In the genomic region with DNA sequence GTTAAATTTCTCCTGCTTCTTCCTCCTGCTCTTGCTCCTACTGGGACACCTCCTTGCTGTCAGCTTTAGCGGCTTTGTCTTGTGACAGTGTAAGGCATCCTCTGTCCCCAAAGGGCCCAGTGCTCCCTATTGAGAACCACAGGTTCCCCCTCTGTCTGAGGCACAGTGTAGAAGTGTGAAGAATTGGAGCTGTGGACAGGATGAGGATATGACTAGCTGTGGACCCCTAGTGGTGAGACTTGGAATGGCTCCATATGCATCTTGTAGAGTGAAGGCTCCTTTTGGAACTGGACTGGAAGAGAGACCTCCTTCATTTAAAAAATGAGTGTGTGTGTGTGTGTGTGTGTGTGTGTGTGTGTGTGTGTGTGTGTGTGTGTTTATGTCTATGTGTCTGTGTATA, we compare ENCODE assay signal across 8 mouse cellular contexts. TPM values are rescaled to one million over a fixed set of nuclear protein-coding genes. Genes with fewer than 3 reads are reported as not detected.
DNase-seq lines count a peak whose midpoint lies in the region; ATAC-seq and TF ChIP-seq lines count a peak whose summit lies in the region.

No protein-coding gene starts in this region.

- 13% methylated on average over 1 of the region's 1 CpGs for WGBS in kidney, embryonic 15.5 days
- WGBS in intestine, embryonic 16.5 days = 8% methylated on average over 1 of the region's 1 CpGs
- WGBS in midbrain, embryonic 12.5 days = 16% methylated on average over 1 of the region's 1 CpGs
- 11% methylated on average over 1 of the region's 1 CpGs for WGBS in spleen, adult 2 months

- H3K4me1 ChIP-seq in kidney, embryonic 15.5 days = peaks cover 4% of the 10 kb centered on the region; the same call in 1 of the 2 replicates
- no peaks in the 10 kb centered on the region for H3K4me1 ChIP-seq in intestine, embryonic 16.5 days (ENCODE audit: control insufficient read depth, insufficient read depth, low read length)
- H3K4me1 ChIP-seq in midbrain, embryonic 12.5 days = no peaks in the 10 kb centered on the region
- no peaks in the 10 kb centered on the region for H3K4me1 ChIP-seq in spleen, adult 2 months (ENCODE audit: control insufficient read depth, insufficient read depth, insufficient read length)

- H3K27ac ChIP-seq in kidney, embryonic 15.5 days = no peak overlapping the region
- H3K27ac ChIP-seq in intestine, embryonic 16.5 days (ENCODE audit: low read length) = no peak overlapping the region
- H3K27ac ChIP-seq in midbrain, embryonic 12.5 days (replicated peaks) = no peak overlapping the region
- H3K27ac ChIP-seq in spleen, adult 2 months (ENCODE audit: insufficient read depth, low read length) = no peak overlapping the region

- ATAC-seq in kidney, embryonic 15.5 days (replicated peaks; ENCODE audit: low FRiP score) = no peak
- peak; percentile 48; the same call in 1 of the 2 replicates for ATAC-seq in intestine, embryonic 16.5 days
- ATAC-seq in midbrain, embryonic 12.5 days (ENCODE audit: low FRiP score, low read depth) = peak; percentile 52; the same call in 1 of the 2 replicates

- H3K9me3 ChIP-seq in kidney, embryonic 15.5 days (replicated peaks) = no peaks in the 10 kb centered on the region
- H3K9me3 ChIP-seq in intestine, embryonic 16.5 days (ENCODE audit: control insufficient read depth, low read length) = no peaks in the 10 kb centered on the region
- 0 out of 2 replicates have a peak, but pooled peaks cover 4% of the 10 kb centered on the region for H3K9me3 ChIP-seq in midbrain, embryonic 12.5 days

- H3K4me2 ChIP-seq in kidney, embryonic 15.5 days = no peak overlapping the region
- H3K4me2 ChIP-seq in intestine, embryonic 16.5 days (ENCODE audit: low read depth, low read length) = no peak overlapping the region
- no peak overlapping the region for H3K4me2 ChIP-seq in midbrain, embryonic 12.5 days (replicated peaks)

- no peaks in the 10 kb centered on the region for H3K36me3 ChIP-seq in kidney, embryonic 15.5 days
- no peaks in the 10 kb centered on the region for H3K36me3 ChIP-seq in intestine, embryonic 16.5 days (ENCODE audit: control insufficient read depth, insufficient read depth, low read length)
- H3K36me3 ChIP-seq in midbrain, embryonic 12.5 days = no peaks in the 10 kb centered on the region
- H3K36me3 ChIP-seq in spleen, adult 2 months (ENCODE audit: control insufficient read depth, insufficient read depth, low read length) = no peaks in the 10 kb centered on the region

- no peak overlapping the region for H3K4me3 ChIP-seq in kidney, embryonic 15.5 days (replicated peaks)
- H3K4me3 ChIP-seq in intestine, embryonic 16.5 days (ENCODE audit: low read length) = no peak overlapping the region
- H3K4me3 ChIP-seq in midbrain, embryonic 12.5 days = no peak overlapping the region
- no peak overlapping the region for H3K4me3 ChIP-seq in spleen, adult 2 months (ENCODE audit: extremely low read depth, insufficient read depth, insufficient read length)

- peak; percentile 32 for DNase-seq in kidney, adult 11 months
- DNase-seq in cerebellum, adult 9-11 months = peak; percentile 63
- DNase-seq in frontal cortex, postnatal 10 days (ENCODE audit: low spot score in 2 of 2) = peak; percentile 36 to 66
- DNase-seq in left cerebral cortex, postnatal 25 days (ENCODE audit: low spot score in 2 of 2) = peak; percentile 78 to 84
- peak; percentile 41 to 58 for DNase-seq in spleen, adult 2 months (ENCODE audit: low read depth in 1 of 2, low spot score in 2 of 2)

- TF ChIP-seq CTCF in spleen, adult 2 months (IDR thresholded peaks at IDR 0.05; ENCODE audit: extremely low read depth, insufficient read depth, insufficient read length, insufficient replicate concordance) = peak; percentile 53; the same call in 1 of the 2 replicates

- intact Hi-C loops in left cerebral cortex, postnatal 25 days (cut with DNase I) = loop anchor here (5.0 kb wide), 1 partner anchor 156 kb away; the partner anchor contains the start of gene Gm9837

- 0 out of 2 replicates have a peak, but pooled peaks cover 3% of the 10 kb centered on the region for H3K27me3 ChIP-seq in kidney, embryonic 15.5 days
- H3K27me3 ChIP-seq in intestine, embryonic 16.5 days (replicated peaks; ENCODE audit: control insufficient read depth, insufficient read depth, low read length) = no peaks in the 10 kb centered on the region
- H3K27me3 ChIP-seq in midbrain, embryonic 12.5 days = peaks cover 8% of the 10 kb centered on the region
- H3K27me3 ChIP-seq in spleen, adult 2 months (ENCODE audit: control insufficient read depth, insufficient read depth, low read length) = no peaks in the 10 kb centered on the region

- H3K9ac ChIP-seq in kidney, embryonic 15.5 days = no peak overlapping the region
- H3K9ac ChIP-seq in intestine, embryonic 16.5 days (ENCODE audit: low read depth, low read length) = no peak overlapping the region
- no peak overlapping the region for H3K9ac ChIP-seq in midbrain, embryonic 12.5 days (replicated peaks)

- no peak for TF ChIP-seq POLR2A in spleen, adult 2 months (IDR thresholded peaks at IDR 0.05; ENCODE audit: low read depth, low read length)

RNA-seq across cellular contexts. Expression of gene Il13, which starts 6.6 kb away (rescaled TPM):
- not detected in 2 replicates for polyA plus RNA-seq in kidney, embryonic 15.5 days (2015; fragmentation: Nextera tagmentation; extraction: Ambion mirVana)
- polyA plus RNA-seq in intestine, embryonic 16.5 days (2015; fragmentation: Nextera tagmentation; extraction: Ambion mirVana) = not detected in 2 replicates
- not detected for total RNA-seq in left cerebral cortex, postnatal 25 days (2021)
- polyA plus RNA-seq in midbrain, embryonic 12.5 days (2016; fragmentation: Nextera tagmentation; extraction: Ambion mirVana) = not detected in 2 replicates
- polyA plus RNA-seq in spleen, adult 2 months (2012; rRNA removed) = not detected in 2 replicates

RNA-seq across cellular contexts. Expression of gene Il4, which starts 9.4 kb away (rescaled TPM):
- polyA plus RNA-seq in kidney, embryonic 15.5 days (2015; fragmentation: Nextera tagmentation; extraction: Ambion mirVana) = 1.2 and 1.3 TPM in 2 replicates
- 0.35 and 0.47 TPM in 2 replicates for polyA plus RNA-seq in intestine, embryonic 16.5 days (2015; fragmentation: Nextera tagmentation; extraction: Ambion mirVana)
- total RNA-seq in left cerebral cortex, postnatal 25 days (2021) = not detected
- 2.2 and 3.2 TPM in 2 replicates for polyA plus RNA-seq in midbrain, embryonic 12.5 days (2016; fragmentation: Nextera tagmentation; extraction: Ambion mirVana)
- 0.68 TPM in 1 of 2 replicates, not detected in the other for polyA plus RNA-seq in spleen, adult 2 months (2012; rRNA removed)
